Mouse (Mus musculus) layer of hippocampus, postnatal 14 days (tissue): ENCODE measurements around the gene Olfr876. TPM values are rescaled to one million over a fixed set of nuclear protein-coding genes. Genes with fewer than 3 reads are reported as not detected.
A peak's percentile ranks its signal among the peaks of the same experiment; 100 is the strongest.
"Not testable (repeated sequence)": the region's sequence is repeated elsewhere in the genome, so short reads cannot be mapped to it uniquely, and the experiment has no call there.

Experiments
- DNase-seq, 2 experiments: peaks; one replicate each; pipeline ENCODE4 v3.0.0; 2021 to 2022; ENCODE audit warnings: low spot score in 2 of 2, mixed read lengths in 1 of 2
- long read RNA-seq, 2 experiments: library from polyadenylated mRNA; stranded (forward); transcript quantifications; one replicate each; pipeline ENCODE4 v2.0.0; 2021
- total RNA-seq, 2 experiments: library from RNA; stranded (reverse); gene quantifications; 2 replicates each; pipeline ENCODE4 v1.2.3; 2021

Gene Olfr876
- not detected for total RNA-seq
- long read RNA-seq, experiment 1: 0 reads
- long read RNA-seq, experiment 2: 0 reads

DNA sequence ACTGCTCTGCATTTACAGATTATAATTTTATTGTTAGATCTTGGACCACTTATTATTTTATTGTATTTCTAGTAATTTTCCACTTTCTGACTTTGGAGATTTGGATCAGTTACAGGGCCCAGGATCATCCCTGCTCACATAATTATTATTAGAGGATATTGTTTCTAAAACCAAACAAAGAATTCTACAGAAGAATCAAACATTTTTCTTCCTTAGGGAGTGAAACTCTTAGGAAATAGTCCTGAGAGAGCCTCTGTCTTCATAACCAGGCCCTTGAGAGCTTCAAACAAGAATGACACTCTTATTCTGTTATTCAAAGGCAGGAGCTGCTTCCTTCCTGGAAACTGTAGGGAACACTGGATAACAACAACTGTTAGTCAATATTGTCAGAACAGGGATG lies at the start of gene Olfr876:
Gene Olfr876 (plus strand): TSS at position 301 of the 400 bp plus-strand sequence.
- DNase-seq: no peak

DNA sequence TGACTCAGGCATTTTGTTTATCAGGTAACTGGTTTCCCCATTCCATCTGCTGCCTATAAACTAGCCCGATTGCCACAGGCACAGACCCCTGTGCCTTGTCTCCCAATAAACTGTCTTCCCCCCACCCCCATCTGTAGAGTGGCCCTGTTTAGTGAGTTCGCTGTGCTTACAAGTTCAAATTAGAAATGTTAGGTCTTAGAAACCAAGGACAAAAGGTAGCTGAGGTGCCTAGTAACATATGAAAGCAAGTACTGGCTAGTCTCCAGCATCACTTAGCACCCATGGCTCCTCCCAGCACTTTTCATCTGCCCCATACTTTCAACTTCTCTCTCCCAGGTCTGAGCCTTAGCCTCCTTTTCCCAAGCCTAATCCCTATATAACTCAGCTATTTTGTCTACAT lies 41.1 kb upstream of the Olfr876 start:
- no peak for DNase-seq

DNA sequence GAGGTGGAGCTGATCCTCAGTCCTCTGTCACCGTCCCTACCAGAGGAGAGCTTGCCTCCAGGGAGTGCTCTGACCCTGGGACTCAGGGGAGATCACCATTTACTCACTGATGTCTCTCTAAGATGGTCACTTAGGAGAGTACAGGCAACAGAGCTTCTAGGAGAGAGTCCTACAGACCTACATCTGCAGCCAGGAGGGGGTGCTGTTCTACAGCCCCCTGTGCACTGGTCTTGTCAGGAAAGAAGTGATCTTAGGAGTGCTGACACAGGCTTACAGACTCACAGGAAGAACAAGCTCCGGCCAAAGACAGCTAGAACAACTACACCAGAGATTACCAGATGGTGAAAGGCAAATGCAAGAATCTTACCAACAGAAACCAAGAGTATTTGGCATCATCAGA lies 40.3 kb upstream of the Olfr876 start:
- DNase-seq: no peak

DNA sequence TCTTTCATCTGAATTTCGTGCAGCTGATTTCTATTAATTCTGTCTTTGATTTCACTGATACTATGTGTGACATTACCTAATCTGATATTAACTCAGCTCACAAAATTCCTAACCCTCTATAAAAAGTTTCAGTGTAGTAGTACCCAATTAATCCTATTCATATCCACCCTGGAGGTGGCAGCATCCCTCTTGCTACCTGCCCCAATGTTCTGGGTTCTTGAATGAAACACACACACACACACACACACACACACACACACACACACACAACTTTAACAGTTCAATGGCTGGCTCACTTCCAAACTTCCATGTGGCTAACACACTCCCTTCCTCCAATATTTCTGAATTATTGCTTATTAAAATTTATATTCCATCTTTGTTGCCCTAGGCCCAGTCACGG lies 32.2 kb upstream of the Olfr876 start:
- no peak for DNase-seq

DNA sequence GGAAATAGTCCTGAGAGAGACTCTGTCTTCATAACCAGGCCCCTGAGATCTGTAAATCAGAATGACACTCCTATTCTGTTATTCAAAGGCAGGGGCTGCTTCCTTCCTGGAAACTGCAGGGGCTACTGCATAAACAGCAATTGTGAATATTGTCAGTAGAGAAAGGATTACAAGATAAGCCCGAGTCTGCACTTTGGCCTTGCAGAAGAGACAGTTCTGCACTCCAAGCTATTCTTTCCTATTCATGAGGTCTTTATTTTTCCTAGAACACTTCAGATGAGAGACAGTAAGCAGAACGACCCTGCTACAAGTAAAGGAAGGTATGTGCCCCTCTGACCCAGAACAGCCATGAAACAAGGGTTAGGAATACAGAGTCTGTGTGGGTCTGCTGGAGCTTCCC lies 31.1 kb upstream of the Olfr876 start, which contains the start of gene Olfr875:
Gene Olfr875 (plus strand): TSS at position 99 of the 400 bp plus-strand sequence.
- no peak for DNase-seq

DNA sequence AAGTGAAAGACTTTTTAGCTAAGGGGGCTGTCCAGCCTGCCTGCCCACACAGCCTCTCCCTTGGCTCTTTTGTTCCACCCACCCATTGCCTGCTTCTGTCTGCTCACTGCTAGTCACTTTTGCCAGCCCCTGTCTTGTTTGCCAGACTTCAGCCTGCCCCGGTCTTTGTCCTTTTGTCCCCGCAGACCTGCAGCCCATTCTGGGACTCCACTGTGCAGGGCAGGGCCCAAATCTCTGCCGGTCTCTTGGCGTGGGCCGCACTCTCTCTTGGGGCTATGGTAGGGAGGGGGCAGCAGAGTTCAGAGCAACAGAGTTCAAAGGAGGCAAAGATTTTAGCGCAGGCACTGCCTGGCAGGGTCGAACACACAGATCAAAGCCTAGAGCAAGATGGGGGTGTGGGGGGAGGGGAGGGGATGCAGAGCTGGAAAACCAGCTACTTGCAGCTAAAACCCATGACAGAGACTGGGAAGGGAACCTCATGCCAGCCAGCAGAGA lies 20.0 kb upstream of the Olfr876 start:
- DNase-seq: peak; percentile 31 to 41

DNA sequence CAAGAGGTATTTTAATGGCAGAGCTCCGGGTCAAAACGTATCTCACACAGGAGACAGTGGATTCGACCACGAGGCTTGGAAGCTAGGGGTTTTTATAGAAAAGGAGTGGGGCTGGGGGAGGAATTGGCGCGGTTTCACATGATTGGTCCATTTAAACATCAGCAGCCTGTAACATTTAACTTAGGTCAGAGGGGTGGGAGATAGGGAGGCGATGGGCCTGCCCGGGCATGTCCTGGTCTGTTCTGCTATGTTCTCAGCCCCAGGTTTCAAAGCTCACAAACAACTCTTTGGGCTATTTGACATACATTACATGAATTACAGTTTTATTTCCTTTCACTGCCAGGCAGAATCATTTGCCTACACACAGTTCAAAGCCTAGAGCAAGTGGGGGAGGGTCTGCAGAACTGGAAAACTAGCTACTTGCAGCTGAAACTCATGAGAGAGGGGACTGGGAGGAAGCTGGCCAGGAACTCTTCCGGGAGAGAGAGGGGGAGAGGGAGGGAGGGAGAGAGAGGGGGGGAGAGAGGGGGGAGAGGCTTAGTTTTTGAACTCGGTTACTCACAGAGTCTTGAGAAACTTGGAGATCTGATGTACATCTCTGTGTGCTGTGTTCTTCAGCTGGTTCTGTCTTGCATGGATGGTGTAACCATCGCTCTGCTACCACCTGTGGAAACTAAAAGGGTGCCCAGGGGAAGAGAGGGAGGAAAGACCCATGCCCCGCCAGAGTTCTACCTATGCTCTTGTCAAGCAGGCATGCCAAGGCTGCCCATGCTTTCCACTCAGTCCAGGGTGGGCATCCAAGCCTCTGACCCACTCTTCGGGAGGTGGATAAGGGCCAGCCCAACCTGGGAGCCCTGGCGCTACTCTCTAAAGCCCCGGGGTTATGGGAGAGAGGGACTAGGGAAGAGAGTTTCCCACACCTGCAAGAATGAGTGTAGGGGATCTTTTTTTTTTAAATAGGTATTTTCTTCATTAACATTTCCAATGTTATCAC lies 19.1 kb upstream of the Olfr876 start:
- DNase-seq: not testable (repeated sequence)

DNA sequence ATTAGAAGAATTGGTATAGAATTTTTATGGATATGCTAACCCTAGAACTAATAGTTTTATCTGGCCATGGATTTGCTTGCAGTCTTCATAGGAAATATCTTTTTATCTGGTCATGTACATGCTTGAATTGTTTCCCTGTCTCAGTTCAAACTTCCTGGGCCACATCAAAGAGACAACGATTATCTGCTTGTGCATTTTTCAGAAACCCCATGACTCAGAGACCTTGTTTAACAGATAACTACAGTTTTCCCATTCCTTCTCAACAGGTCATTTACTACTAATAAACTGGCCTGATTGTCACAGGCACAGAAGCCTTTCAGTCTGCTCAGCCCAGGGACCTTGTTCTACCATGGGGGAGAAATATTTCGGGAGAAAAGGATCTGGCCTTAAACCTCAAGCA lies 16.4 kb upstream of the Olfr876 start:
- DNase-seq: no peak

DNA sequence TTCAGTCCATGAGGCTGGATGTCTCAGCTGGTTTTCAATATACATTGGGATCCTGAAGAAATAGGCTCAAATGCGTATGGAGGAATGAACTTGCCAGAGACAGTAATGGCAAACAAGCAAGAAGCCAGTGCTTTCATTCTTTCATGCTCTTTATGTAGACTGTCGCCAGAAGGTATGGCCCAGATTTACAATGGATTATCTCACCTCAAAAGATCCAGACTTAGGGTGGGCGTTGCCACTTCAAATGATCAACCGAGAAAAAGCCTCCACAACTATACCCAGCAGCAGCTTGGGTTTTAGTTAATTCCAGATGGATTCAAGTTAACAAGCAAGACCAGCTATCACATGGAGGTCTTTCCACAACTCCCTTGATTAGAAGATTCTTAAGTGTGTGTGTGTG lies 776 bp upstream of the Olfr876 start:
- DNase-seq: no peak

DNA sequence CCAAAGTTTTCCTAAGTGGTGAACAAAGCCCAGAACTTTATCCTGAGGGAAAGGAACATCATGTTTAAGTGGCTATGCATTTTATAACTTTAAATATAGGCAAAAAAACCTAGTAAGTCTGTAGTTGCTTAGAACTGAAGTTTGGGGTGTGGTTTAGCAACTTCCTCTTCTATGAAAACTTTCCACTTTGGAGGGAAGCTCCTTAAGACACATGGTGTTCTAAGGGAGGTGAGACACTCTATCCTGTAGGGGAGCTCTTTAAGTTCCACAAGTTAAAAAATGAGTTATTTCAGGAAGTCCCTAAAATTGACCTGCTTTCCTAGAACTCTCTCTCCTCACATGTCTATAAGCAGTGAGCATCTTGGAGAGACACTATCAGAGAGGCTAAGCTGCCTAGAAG lies 4.4 kb downstream of the Olfr876 start:
- no peak for DNase-seq

DNA sequence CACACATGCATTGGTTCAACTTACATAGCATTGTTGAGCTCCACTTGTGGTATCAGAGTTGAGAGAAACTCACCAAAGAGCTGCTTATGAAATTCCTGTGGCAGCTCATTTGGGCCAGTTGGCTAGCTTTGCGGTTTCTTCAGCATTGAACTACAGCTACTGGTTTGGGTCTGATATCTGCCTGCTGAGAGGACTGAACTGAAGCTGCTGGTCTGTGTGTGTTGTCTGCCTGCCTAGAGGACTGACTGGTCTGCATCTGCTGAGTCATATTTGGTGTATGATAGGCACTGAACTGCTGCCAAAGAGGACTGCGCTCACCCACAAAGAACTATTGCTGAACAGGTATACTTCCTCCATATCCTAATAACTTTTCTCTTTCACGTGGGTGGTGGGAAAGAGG lies 5.6 kb downstream of the Olfr876 start:
- no peak for DNase-seq

DNA sequence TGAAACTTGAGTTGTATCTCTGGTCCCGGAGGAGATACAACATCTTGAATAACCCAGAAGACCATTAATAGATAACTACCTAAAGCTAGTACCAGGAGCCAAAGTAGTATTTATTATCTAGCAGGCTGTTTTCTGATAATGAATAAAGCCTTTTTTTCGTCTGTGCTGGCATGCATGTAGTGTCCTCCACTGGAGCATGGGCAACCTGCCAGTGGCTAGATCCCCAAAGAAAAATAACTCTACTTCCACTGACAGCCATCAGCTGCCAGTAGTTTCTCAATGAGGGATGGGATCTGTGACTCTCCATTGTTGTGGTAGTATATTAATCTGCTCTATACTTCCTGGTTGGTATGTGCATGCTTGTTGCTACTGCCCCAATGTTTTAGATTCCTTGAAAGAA lies 6.1 kb downstream of the Olfr876 start:
- peak in 1 of 2 experiments; percentile 15 for DNase-seq

DNA sequence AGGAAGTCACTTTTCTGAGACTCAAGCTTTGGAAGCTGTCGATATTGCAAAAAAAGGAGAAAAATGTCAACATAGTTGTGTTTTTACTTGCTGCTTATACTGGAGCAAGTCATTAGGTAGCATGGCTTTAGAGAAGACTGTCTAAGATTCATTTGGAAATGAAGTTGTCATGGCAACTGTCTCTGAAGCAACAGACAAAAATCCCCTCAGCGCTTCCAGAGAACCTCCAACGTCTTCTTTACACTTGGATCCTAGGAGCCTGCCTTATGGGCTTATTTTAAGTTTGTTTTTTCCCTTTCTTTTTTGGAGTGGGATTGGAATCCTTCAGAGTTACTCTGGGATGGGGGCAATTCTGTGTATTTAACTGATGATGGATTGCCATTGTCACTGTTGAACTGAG lies 11.9 kb downstream of the Olfr876 start:
- peak; percentile 4 to 62 for DNase-seq

DNA sequence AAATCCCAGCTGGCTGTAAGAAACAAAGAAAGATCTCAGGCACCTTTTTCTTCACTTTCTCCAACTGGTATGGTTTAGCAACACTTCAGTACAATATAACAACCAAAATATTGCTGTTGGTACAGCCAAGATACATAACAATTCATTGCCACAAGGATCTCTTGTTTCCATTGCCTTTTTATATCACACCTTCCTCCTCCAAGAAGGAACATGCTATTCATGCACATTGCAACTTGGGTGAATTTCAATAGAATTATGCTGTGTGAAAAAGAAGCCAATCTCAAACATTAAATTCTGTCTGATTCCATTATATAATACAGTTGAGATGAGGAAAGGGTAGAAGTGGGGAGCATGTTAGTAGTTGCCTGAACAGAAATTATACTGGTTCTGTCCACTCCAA lies 27.1 kb downstream of the Olfr876 start:
- no peak for DNase-seq

DNA sequence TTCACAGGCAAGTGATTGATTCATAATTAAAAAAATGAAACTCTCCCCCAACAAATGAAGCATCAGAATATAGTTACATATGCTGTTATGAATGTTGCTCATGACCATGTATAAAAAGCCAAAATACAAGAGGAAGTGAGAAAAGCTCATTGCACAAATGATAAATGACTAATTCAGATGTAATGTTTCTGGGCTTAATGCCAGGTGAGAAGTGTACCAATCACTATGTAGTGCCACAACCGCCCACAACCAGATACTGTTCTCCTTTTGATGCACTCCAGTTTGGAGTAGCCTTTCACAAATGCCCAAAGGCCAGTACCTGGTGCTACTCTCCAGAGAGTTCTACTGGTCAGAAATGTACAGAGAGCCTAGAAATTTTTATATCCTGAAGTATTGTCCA lies 30.5 kb downstream of the Olfr876 start:
- peak; percentile 4 to 21 for DNase-seq

DNA sequence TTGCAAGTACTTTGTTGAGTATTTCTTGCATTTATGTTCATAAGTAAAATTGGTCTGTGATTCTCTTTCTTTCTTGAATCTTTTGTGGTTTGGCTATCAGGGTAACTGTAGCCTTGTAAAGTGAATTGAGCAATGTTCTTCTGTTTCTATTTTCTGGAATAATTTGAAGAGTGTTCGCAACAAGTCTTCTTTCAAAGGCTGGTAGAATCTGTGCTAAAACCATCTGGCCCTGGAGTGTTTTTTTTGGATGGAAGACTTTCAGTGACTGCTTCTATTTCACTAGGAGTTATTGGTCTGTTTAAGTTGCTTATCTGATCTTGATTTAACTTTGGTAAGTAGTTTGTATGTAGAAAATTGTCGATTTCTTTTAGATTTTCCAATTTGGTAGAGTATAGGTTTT lies 46.4 kb downstream of the Olfr876 start:
- DNase-seq: peak in 1 of 2 experiments; percentile 8

DNA sequence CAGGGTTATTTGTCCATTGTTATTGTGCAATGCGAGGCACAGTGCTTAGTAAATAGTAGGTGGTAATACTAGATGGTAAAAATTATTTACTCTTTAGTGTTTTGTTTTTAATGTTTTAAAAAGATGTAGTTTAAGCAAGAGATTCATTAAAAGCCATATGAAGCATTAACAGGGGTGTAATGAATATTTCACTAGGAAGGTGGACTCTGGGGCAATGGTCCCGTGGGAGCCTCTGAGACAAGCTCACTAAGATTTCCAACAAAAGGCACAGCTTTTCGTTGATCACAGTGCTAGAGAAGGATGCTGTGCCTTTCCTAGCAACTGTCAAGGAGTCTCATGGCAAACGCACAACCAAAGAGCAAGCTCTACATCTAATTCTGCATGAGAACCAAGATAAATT lies 51.1 kb downstream of the Olfr876 start, which contains the start of gene Olfr877:
Gene Olfr877 (plus strand): TSS at position 301 of the 400 bp plus-strand sequence.
- DNase-seq: no peak

Other genes starting within 250 kb of the Olfr876 start
- 10 to 100 TPM; 12.1 to 14.0 TPM for gene Siae, start 247.3 kb upstream of the Olfr876 start, total RNA-seq
- gene Spa17, start 189.3 kb upstream of the Olfr876 start, total RNA-seq: 1 to 10 TPM; 1.5 to 4.3 TPM
- gene Tbrg1, start 145.7 kb upstream of the Olfr876 start, total RNA-seq: 10 to 100 TPM; 50.8 to 50.9 TPM
- not detected for gene Panx3, start 133.8 kb upstream of the Olfr876 start, total RNA-seq
- not detected for gene Olfr160, start 86.8 kb upstream of the Olfr876 start, total RNA-seq
- gene Olfr874, start 57.9 kb upstream of the Olfr876 start, total RNA-seq: not detected
- gene Olfr875, start 31.2 kb upstream of the Olfr876 start, total RNA-seq: not detected
- gene Olfr877, start 51.2 kb downstream of the Olfr876 start, total RNA-seq: not detected
- not detected for gene Olfr145, start 93.7 kb downstream of the Olfr876 start, total RNA-seq
- not detected for gene Olfr878, start 114.8 kb downstream of the Olfr876 start, total RNA-seq
- gene Olfr881, start 188.8 kb downstream of the Olfr876 start, total RNA-seq: not detected
- not detected for gene Olfr883, start 222.8 kb downstream of the Olfr876 start, total RNA-seq
- not detected for gene Olfr884, start 243.5 kb downstream of the Olfr876 start, total RNA-seq